Mouse (Mus musculus): ENCODE measurements around the gene Atoh7. TPM values are rescaled to one million over a fixed set of nuclear protein-coding genes. Genes with fewer than 3 reads are reported as not detected.

Atoh7 gene
- polyA plus RNA-seq, 1 experiment from 2014 or later, result not detected

GRCm38 (mm10) chr10:63064516-63064915, 34.9 kb upstream of the Atoh7 start:
- Histone ChIP-seq H3K4me3 (ENCODE audit: low read depth, low read length) (no peak overlapping the region), H3K27me3 (ENCODE audit: control insufficient read depth, insufficient read depth, low read length) (no peaks in the 10 kb centered on the region), H3K9me3 (ENCODE audit: control insufficient read depth, low read length) (no peaks in the 10 kb centered on the region), H3K27ac (replicated peaks) (no peak overlapping the region), H3K4me1 (replicated peaks; ENCODE audit: control insufficient read depth, insufficient read depth) (no peaks in the 10 kb centered on the region; the same call in 1 of the 2 replicates), H3K9ac (ENCODE audit: low read length) (no peak overlapping the region), H3K4me2 (replicated peaks; ENCODE audit: low read depth) (no peak overlapping the region), H3K36me3 (ENCODE audit: control insufficient read depth, insufficient read depth, low read length) (no peaks in the 10 kb centered on the region)
- no peak for DNase-seq (ENCODE audit: low spot score)
- no peak for TF ChIP-seq CTCF (IDR thresholded peaks at IDR 0.05; ENCODE audit: low read depth)
- TF ChIP-seq EP300 (optimal IDR thresholded peaks at IDR 0.05), result no peak
- 81% methylated on average over 9 of the region's 9 CpGs for WGBS
- ATAC-seq (ENCODE audit: low FRiP score, low TSS enrichment), result no peak

- Histone ChIP-seq H3K4me3 (ENCODE audit: low read depth, low read length) (no peak overlapping the region), H3K9ac (ENCODE audit: low read length) (no peak overlapping the region), H3K36me3 (ENCODE audit: control insufficient read depth, insufficient read depth, low read length) (no peaks in the 10 kb centered on the region), H3K27ac (replicated peaks) (no peak overlapping the region), H3K4me2 (replicated peaks; ENCODE audit: low read depth) (no peak overlapping the region), H3K9me3 (ENCODE audit: control insufficient read depth, low read length) (no peaks in the 10 kb centered on the region), H3K4me1 (replicated peaks; ENCODE audit: control insufficient read depth, insufficient read depth) (no peaks in the 10 kb centered on the region; the same call in 1 of the 2 replicates), H3K27me3 (ENCODE audit: control insufficient read depth, insufficient read depth, low read length) (no peaks in the 10 kb centered on the region)
- 63% methylated on average over 8 of the region's 8 CpGs for WGBS
- DNase-seq (ENCODE audit: low spot score) (no peak), ATAC-seq (ENCODE audit: low FRiP score, low TSS enrichment) (no peak)
- TF ChIP-seq CTCF (IDR thresholded peaks at IDR 0.05; ENCODE audit: low read depth) (no peak), EP300 (optimal IDR thresholded peaks at IDR 0.05) (no peak)
These were observed 33.9 kb upstream of the Atoh7 start for GRCm38 (mm10) chr10:63065561-63065960.

GRCm38 (mm10) chr10:63065988-63066387, 33.5 kb upstream of the Atoh7 start:
- H3K4me3 ChIP-seq (ENCODE audit: low read depth, low read length), result no peak overlapping the region
- TF ChIP-seq EP300 (optimal IDR thresholded peaks at IDR 0.05) (no peak), CTCF (IDR thresholded peaks at IDR 0.05; ENCODE audit: low read depth) (peak; percentile 93)
- H3K27me3 ChIP-seq (ENCODE audit: control insufficient read depth, insufficient read depth, low read length), result no peaks in the 10 kb centered on the region
- H3K36me3 ChIP-seq (ENCODE audit: control insufficient read depth, insufficient read depth, low read length), result no peaks in the 10 kb centered on the region
- H3K9ac ChIP-seq (ENCODE audit: low read length), result no peak overlapping the region
- DNase-seq (ENCODE audit: low spot score), result peak; percentile 85
- no peaks in the 10 kb centered on the region for H3K9me3 ChIP-seq (ENCODE audit: control insufficient read depth, low read length)
- 7% methylated on average over 5 of the region's 5 CpGs for WGBS
- no peak overlapping the region for H3K4me2 ChIP-seq (replicated peaks; ENCODE audit: low read depth)
- no peak overlapping the region for H3K27ac ChIP-seq (replicated peaks)
- ATAC-seq (ENCODE audit: low FRiP score, low TSS enrichment), result peak; percentile 83
- H3K4me1 ChIP-seq (replicated peaks; ENCODE audit: control insufficient read depth, insufficient read depth), result no peaks in the 10 kb centered on the region; the same call in 1 of the 2 replicates

GRCm38 (mm10) chr10:63086304-63086703, 13.1 kb upstream of the Atoh7 start:
- no peak for ATAC-seq (ENCODE audit: low FRiP score, low TSS enrichment)
- no peak for DNase-seq (ENCODE audit: low spot score)
- H3K36me3 ChIP-seq (ENCODE audit: control insufficient read depth, insufficient read depth, low read length), result no peaks in the 10 kb centered on the region
- no peaks in the 10 kb centered on the region for H3K27me3 ChIP-seq (ENCODE audit: control insufficient read depth, insufficient read depth, low read length)
- H3K9me3 ChIP-seq (ENCODE audit: control insufficient read depth, low read length), result no peaks in the 10 kb centered on the region
- H3K27ac ChIP-seq (replicated peaks), result no peak overlapping the region
- H3K4me2 ChIP-seq (replicated peaks; ENCODE audit: low read depth), result no peak overlapping the region
- H3K9ac ChIP-seq (ENCODE audit: low read length), result no peak overlapping the region
- no peaks in the 10 kb centered on the region for H3K4me1 ChIP-seq (replicated peaks; ENCODE audit: control insufficient read depth, insufficient read depth)
- H3K4me3 ChIP-seq (ENCODE audit: low read depth, low read length), result no peak overlapping the region
- 83% methylated on average over 10 of the region's 10 CpGs for WGBS
- TF ChIP-seq EP300 (optimal IDR thresholded peaks at IDR 0.05) (no peak), CTCF (IDR thresholded peaks at IDR 0.05; ENCODE audit: low read depth) (no peak)

GRCm38 (mm10) chr10:63089103-63089757, 10.2 kb upstream of the Atoh7 start:
- H3K4me1 ChIP-seq (replicated peaks; ENCODE audit: control insufficient read depth, insufficient read depth), result no peaks in the 10 kb centered on the region
- no peak for DNase-seq (ENCODE audit: low spot score)
- no peak for TF ChIP-seq CTCF (IDR thresholded peaks at IDR 0.05; ENCODE audit: low read depth)
- no peak for TF ChIP-seq EP300 (optimal IDR thresholded peaks at IDR 0.05)

GRCm38 (mm10) chr10:63089758-63090571, 9.5 kb upstream of the Atoh7 start:
- Histone ChIP-seq H3K4me2 (replicated peaks; ENCODE audit: low read depth) (peak overlapping the region; percentile 58), H3K4me3 (ENCODE audit: low read depth, low read length) (peak overlapping the region; percentile 17), H3K36me3 (ENCODE audit: control insufficient read depth, insufficient read depth, low read length) (no peaks in the 10 kb centered on the region), H3K27me3 (ENCODE audit: control insufficient read depth, insufficient read depth, low read length) (no peaks in the 10 kb centered on the region), H3K9me3 (ENCODE audit: control insufficient read depth, low read length) (no peaks in the 10 kb centered on the region), H3K27ac (replicated peaks) (no peak overlapping the region), H3K9ac (ENCODE audit: low read length) (peak overlapping the region; percentile 38), H3K4me1 (replicated peaks; ENCODE audit: control insufficient read depth, insufficient read depth) (no peaks in the 10 kb centered on the region)
- DNase-seq (ENCODE audit: low spot score) (peak; percentile 16), ATAC-seq (ENCODE audit: low FRiP score, low TSS enrichment) (no peak)
- WGBS, result 7% methylated on average over 26 of the region's 26 CpGs
- TF ChIP-seq CTCF (IDR thresholded peaks at IDR 0.05; ENCODE audit: low read depth) (no peak), EP300 (optimal IDR thresholded peaks at IDR 0.05) (no peak)

More at GRCm38 (mm10) chr10:63089103-63089757, 10.2 kb upstream of the Atoh7 start:
- Histone ChIP-seq H3K4me2 (replicated peaks; ENCODE audit: low read depth) (peak overlapping the region; percentile 58), H3K4me3 (ENCODE audit: low read depth, low read length) (peak overlapping the region; percentile 17; the same call in 1 of the 2 replicates), H3K27ac (replicated peaks) (no peak overlapping the region), H3K9me3 (ENCODE audit: control insufficient read depth, low read length) (no peaks in the 10 kb centered on the region), H3K36me3 (ENCODE audit: control insufficient read depth, insufficient read depth, low read length) (no peaks in the 10 kb centered on the region), H3K27me3 (ENCODE audit: control insufficient read depth, insufficient read depth, low read length) (no peaks in the 10 kb centered on the region), H3K9ac (ENCODE audit: low read length) (peak overlapping the region; percentile 38; the same call in 1 of the 2 replicates)
- ATAC-seq (ENCODE audit: low FRiP score, low TSS enrichment), result no peak
- 55% methylated on average over 8 of the region's 8 CpGs for WGBS

All from stomach, postnatal 0 days (tissue).